Mouse (Mus musculus): ENCODE measurements around the gene Gm42417.

- TF ChIP-seq CTCF (IDR thresholded peaks at IDR 0.05; ENCODE audit: low read depth, low read length) (no peak), POLR2A (IDR thresholded peaks at IDR 0.05; ENCODE audit: extremely low read depth, insufficient read depth, low read length) (no peak)
Measured at GRCm38 (mm10) chr1:36569694-36570276, 30.6 kb upstream of the Gm42417 start.

Data from liver, adult 2 months (tissue).